Mouse (Mus musculus) MEL (cell line): ENCODE results near the gene App. TPM values are rescaled to one million over a fixed set of nuclear protein-coding genes. Genes with fewer than 3 reads are reported as not detected.

ENCODE experiments used
- DNase-seq: peaks from one replicate; pipeline ENCODE4 v3.0.0; 2011; ENCODE audit warnings: low read depth, low spot score
- H3K27ac ChIP-seq: 2 replicates; pipeline ENCODE4 v1.5.1; 2012; ENCODE audit warnings: low read depth, mild to moderate bottlenecking, control low read depth, low read length, moderate library complexity; ENCODE audit not compliant: control insufficient read depth
- H3K27me3 ChIP-seq, 2 experiments: fragments of 150-350 bp in 1 of 2; sonication (generic) in 1 of 2; 2 replicates each; pipeline ENCODE4 v1.6.1; 2012; ENCODE audit warnings: low read length in 2 of 2, mild to moderate bottlenecking in 2 of 2, improper control_type of control experiment in 1 of 2, moderate library complexity in 1 of 2; ENCODE audit not compliant: insufficient read depth in 2 of 2, control insufficient read depth in 1 of 2
- H3K36me3 ChIP-seq, 2 experiments: 2 replicates each; pipeline ENCODE4 v1.6.1; 2012 to 2014; ENCODE audit warnings: low read length in 2 of 2, improper control_type of control experiment in 1 of 2, inconsistent platforms in 1 of 2, mild to moderate bottlenecking in 1 of 2; ENCODE audit not compliant: insufficient read depth in 2 of 2, control insufficient read depth in 1 of 2
- H3K4me1 ChIP-seq, 2 experiments: fragments of 150-350 bp in 1 of 2; sonication (generic) in 1 of 2; 2 replicates each; pipeline ENCODE4 v1.6.1; 2012; ENCODE audit warnings: low read length in 2 of 2, improper control_type of control experiment in 1 of 2, mild to moderate bottlenecking in 1 of 2; ENCODE audit not compliant: insufficient read depth in 2 of 2, control insufficient read depth in 1 of 2
- H3K4me3 ChIP-seq, 2 experiments: fragments of 150-350 bp in 1 of 2; sonication (generic) in 1 of 2; 2 replicates each; pipeline ENCODE4 v1.5.1; 2012; ENCODE audit warnings: low read depth in 2 of 2, low read length in 2 of 2, mild to moderate bottlenecking in 2 of 2, moderate library complexity in 2 of 2, control low read depth in 1 of 2, improper control_type of control experiment in 1 of 2; ENCODE audit not compliant: control insufficient read depth in 1 of 2, insufficient read depth in 1 of 2
- H3K79me2 ChIP-seq: 2 replicates; pipeline ENCODE4 v1.6.1; 2012; ENCODE audit warnings: mild to moderate bottlenecking, low read length, moderate library complexity; ENCODE audit not compliant: control insufficient read depth, poor library complexity, insufficient read depth
- H3K9ac ChIP-seq: 2 replicates; pipeline ENCODE4 v1.6.1; 2012; ENCODE audit warnings: low read depth, mild to moderate bottlenecking, control low read depth, low read length, moderate library complexity; ENCODE audit not compliant: control insufficient read depth, poor library complexity, severe bottlenecking
- H3K9me3 ChIP-seq: fragments of 150-350 bp; sonication (generic); replicated peaks from 2 replicates; pipeline ENCODE4 v1.6.1; 2012; ENCODE audit warnings: mild to moderate bottlenecking, low read length, improper control_type of control experiment, moderate library complexity; ENCODE audit not compliant: insufficient read depth
- CHD1 ChIP-seq: IDR thresholded peaks from 2 replicates; pipeline ENCODE4 v1.6.1; 2012; ENCODE audit warnings: low read depth, mild to moderate bottlenecking, inconsistent platforms, low read length, improper control_type of control experiment
- ETS1 ChIP-seq: IDR thresholded peaks from 2 replicates; pipeline ENCODE4 v1.6.1; 2012; ENCODE audit warnings: low read depth, mild to moderate bottlenecking, inconsistent platforms, low read length, improper control_type of control experiment, moderate library complexity
- GABPA ChIP-seq: IDR thresholded peaks from 2 replicates; pipeline ENCODE4 v1.6.1; 2012; ENCODE audit warnings: low read depth, mild to moderate bottlenecking, inconsistent platforms, low read length, improper control_type of control experiment, moderate library complexity
- HCFC1 ChIP-seq: IDR thresholded peaks from 2 replicates; pipeline ENCODE4 v1.6.1; 2012; ENCODE audit warnings: low read depth, mild to moderate bottlenecking, inconsistent platforms, low read length, improper control_type of control experiment, moderate library complexity
- JUND ChIP-seq: IDR thresholded peaks from 2 replicates; pipeline ENCODE4 v1.6.1; 2011; ENCODE audit warnings: low read depth, mild to moderate bottlenecking, improper control_type of control experiment, low read length
- MAX ChIP-seq: IDR thresholded peaks from 2 replicates; pipeline ENCODE4 v1.6.1; 2011; ENCODE audit warnings: low read length, improper control_type of control experiment
- MAZ ChIP-seq: IDR thresholded peaks from 2 replicates; pipeline ENCODE4 v1.6.1; 2012; ENCODE audit warnings: low read depth, mild to moderate bottlenecking, inconsistent platforms, low read length, improper control_type of control experiment
- MEF2A ChIP-seq: IDR thresholded peaks from 2 replicates; pipeline ENCODE4 v1.6.1; 2014; ENCODE audit warnings: low read depth, mild to moderate bottlenecking, inconsistent platforms, low read length, improper control_type of control experiment; ENCODE audit not compliant: poor library complexity, insufficient replicate concordance, severe bottlenecking; ENCODE audit errors: extremely low read depth
- MXI1 ChIP-seq: IDR thresholded peaks from 2 replicates; pipeline ENCODE4 v1.6.1; 2011; ENCODE audit warnings: mild to moderate bottlenecking, low read depth, low read length, improper control_type of control experiment
- NELFE ChIP-seq: IDR thresholded peaks from 2 replicates; pipeline ENCODE4 v1.6.1; 2011; ENCODE audit warnings: low read depth, low read length, improper control_type of control experiment
- NRF1 ChIP-seq: IDR thresholded peaks from 2 replicates; pipeline ENCODE4 v1.6.1; 2014; ENCODE audit warnings: low read depth, mild to moderate bottlenecking, inconsistent platforms, low read length, improper control_type of control experiment, moderate library complexity; ENCODE audit not compliant: poor library complexity, insufficient read depth, severe bottlenecking
- POLR2A ChIP-seq, 2 experiments: IDR thresholded peaks; 2 replicates each; pipeline ENCODE4 v1.6.1; 2011 to 2012; ENCODE audit warnings: low read length in 2 of 2, mild to moderate bottlenecking in 2 of 2, control low read depth in 1 of 2, improper control_type of control experiment in 1 of 2, low read depth in 1 of 2, moderate library complexity in 1 of 2; ENCODE audit not compliant: control insufficient read depth in 1 of 2, insufficient read depth in 1 of 2, poor library complexity in 1 of 2
- POLR2AphosphoS2 ChIP-seq: IDR thresholded peaks from 2 replicates; pipeline ENCODE4 v1.6.1; 2011; ENCODE audit warnings: low read length, improper control_type of control experiment
- POLR2AphosphoS5 ChIP-seq: IDR thresholded peaks from 2 replicates; pipeline ENCODE4 v1.6.1; 2012; ENCODE audit warnings: low read depth, borderline replicate concordance, mild to moderate bottlenecking, inconsistent platforms, low read length, moderate library complexity, mixed read lengths
- RAD21 ChIP-seq: IDR thresholded peaks from 2 replicates; pipeline ENCODE4 v1.6.1; 2011; ENCODE audit warnings: mild to moderate bottlenecking, low read depth, low read length, improper control_type of control experiment
- SIN3A ChIP-seq: IDR thresholded peaks from 2 replicates; pipeline ENCODE4 v1.6.1; 2012; ENCODE audit warnings: low read length, improper control_type of control experiment, inconsistent platforms
- SMC3 ChIP-seq: IDR thresholded peaks from 2 replicates; pipeline ENCODE4 v1.6.1; 2011; ENCODE audit warnings: low read depth, low read length, improper control_type of control experiment
- USF1 ChIP-seq: IDR thresholded peaks from 2 replicates; pipeline ENCODE4 v1.6.1; 2014; ENCODE audit warnings: low read depth, mild to moderate bottlenecking, inconsistent platforms, low read length, improper control_type of control experiment, moderate library complexity
- ZKSCAN1 ChIP-seq: IDR thresholded peaks from 2 replicates; pipeline ENCODE4 v1.6.1; 2012; ENCODE audit warnings: low read depth, mild to moderate bottlenecking, inconsistent platforms, low read length, improper control_type of control experiment, moderate library complexity
- ZMIZ1 ChIP-seq: IDR thresholded peaks from 2 replicates; pipeline ENCODE4 v1.6.1; 2012; ENCODE audit warnings: low read depth, mild to moderate bottlenecking, inconsistent platforms, low read length, improper control_type of control experiment, moderate library complexity
- ZNF384 ChIP-seq: IDR thresholded peaks from 2 replicates; pipeline ENCODE4 v1.6.1; 2012; ENCODE audit warnings: low read depth, mild to moderate bottlenecking, inconsistent platforms, low read length, improper control_type of control experiment
- polyA plus RNA-seq, 2 experiments: library from polyadenylated mRNA; stranded (reverse) in 1 of 2; unstranded in 1 of 2; fragments of >175 nt in 1 of 2; fragments of >200 nt in 1 of 2; gene quantifications; 2 replicates each; pipeline versions ENCODE4 v1.2.1 to v1.2.4; 2012; ENCODE audit warnings: low replicate concordance in 2 of 2, low read depth in 1 of 2; ENCODE audit not compliant: insufficient read length in 2 of 2, insufficient read depth in 1 of 2, missing spikeins in 1 of 2
- total RNA-seq: library from RNA; depleted of rRNA; stranded (reverse); fragments of 300-350 nt; gene quantifications from 2 replicates; pipeline ENCODE4 v1.2.3, GENCODE M21; 2012

The App gene
- total and polyA plus RNA-seq, 3 experiments, result not detected

GRCm38 (mm10) chr16:84997551-84997950 lies 176.0 kb downstream of the App start:
- Histone ChIP-seq H3K9me3 (no peaks in the 10 kb centered on the region), H3K36me3 (no peaks in the 10 kb centered on the region), H3K9ac (no peak overlapping the region), H3K27me3 (no peaks in the 10 kb centered on the region), H3K27ac (no peak overlapping the region), H3K4me1 (no peaks in the 10 kb centered on the region), H3K79me2 (no peaks in the 10 kb centered on the region), H3K4me3 (no peak overlapping the region)
- no peak for DNase-seq
- TF ChIP-seq NELFE, result no peak
- TF ChIP-seq POLR2A (IDR thresholded peaks at IDR 0.05; ENCODE audit: control insufficient read depth in 1 of 2, insufficient read depth in 1 of 2, low read depth in 1 of 2, low read length in 2 of 2, poor library complexity in 1 of 2), result no peak
- no peak for TF ChIP-seq ZKSCAN1
- TF ChIP-seq POLR2AphosphoS5, result no peak
- no peak for TF ChIP-seq SMC3
- TF ChIP-seq POLR2AphosphoS2, result no peak
- no peak for TF ChIP-seq CHD1
- TF ChIP-seq MXI1, result no peak
- no peak for TF ChIP-seq MAX
- no peak for TF ChIP-seq MAZ
- no peak for TF ChIP-seq NRF1
- no peak for TF ChIP-seq ZMIZ1
- TF ChIP-seq ZNF384, result no peak

- Histone ChIP-seq H3K27ac (no peak overlapping the region), H3K79me2 (no peaks in the 10 kb centered on the region), H3K9me3 (no peaks in the 10 kb centered on the region), H3K4me1 (no peaks in the 10 kb centered on the region), H3K27me3 (no peaks in the 10 kb centered on the region), H3K36me3 (no peaks in the 10 kb centered on the region), H3K9ac (no peak overlapping the region), H3K4me3 (no peak overlapping the region)
- no peak for DNase-seq
- no peak for TF ChIP-seq GABPA
- TF ChIP-seq SIN3A, result no peak
- TF ChIP-seq CHD1, result no peak
- TF ChIP-seq POLR2AphosphoS2, result no peak
- no peak for TF ChIP-seq MEF2A
- TF ChIP-seq USF1, result no peak
- no peak for TF ChIP-seq NRF1
- no peak for TF ChIP-seq ETS1
- no peak for TF ChIP-seq ZKSCAN1
- no peak for TF ChIP-seq SMC3
- TF ChIP-seq RAD21, result no peak
- no peak for TF ChIP-seq JUND
- no peak for TF ChIP-seq HCFC1
- TF ChIP-seq, all 39 proteins: peak for 0
These were observed 178.1 kb downstream of the App start for GRCm38 (mm10) chr16:84995441-84995867.
